Mouse (Mus musculus): ENCODE measurements around the gene Spaca3.

- no peak for TF ChIP-seq POLR2AphosphoS2 (IDR thresholded peaks at IDR 0.05; ENCODE audit: low read depth, low read length)
- no peak for TF ChIP-seq EP300 (IDR thresholded peaks at IDR 0.05; ENCODE audit: low read length)
- no peak for TF ChIP-seq POLR2A (IDR thresholded peaks at IDR 0.05; ENCODE audit: low read depth, low read length)
- no peak for TF ChIP-seq CTCF (conservative IDR thresholded peaks at IDR 0.05 in 1 of 2, IDR thresholded peaks at IDR 0.05 in 1 of 2; ENCODE audit: low read depth in 2 of 2, low read length in 2 of 2)
- TF ChIP-seq BHLHE40 (IDR thresholded peaks at IDR 0.05; ENCODE audit: low read depth, low read length): no peak
- TF ChIP-seq ZNF384 (IDR thresholded peaks at IDR 0.05; ENCODE audit: low read depth, low read length): no peak
- no peak for TF ChIP-seq RAD21 (IDR thresholded peaks at IDR 0.05; ENCODE audit: low read depth, low read length)
- TF ChIP-seq ZMIZ1 (IDR thresholded peaks at IDR 0.05; ENCODE audit: low read depth, low read length): no peak
- TF ChIP-seq HCFC1 (IDR thresholded peaks at IDR 0.05; ENCODE audit: low read depth, low read length): no peak
- no peak for TF ChIP-seq GABPA (IDR thresholded peaks at IDR 0.05; ENCODE audit: insufficient replicate concordance, low read depth, low read length)
- TF ChIP-seq TBP (conservative IDR thresholded peaks at IDR 0.05; ENCODE audit: low read depth, low read length): no peak
- no peak for TF ChIP-seq CHD2 (IDR thresholded peaks at IDR 0.05; ENCODE audit: low read length)
- TF ChIP-seq MAX (IDR thresholded peaks at IDR 0.05; ENCODE audit: low read length): no peak
Measured at GRCm38 (mm10) chr11:80868039-80868438, 9.9 kb downstream of the Spaca3 start.

Data from CH12.LX (cell line).